Mouse (Mus musculus) liver, embryonic 12.5 days (tissue): ENCODE measurements around the gene Iapp. TPM values are rescaled to one million over a fixed set of nuclear protein-coding genes. Genes with fewer than 3 reads are reported as not detected.
"Not testable (repeated sequence)": the region's sequence is repeated elsewhere in the genome, so short reads cannot be mapped to it uniquely, and the experiment has no call there.

ENCODE experiments used
- ATAC-seq: fragments of 200-750 bp; cut with Nextera tagmentation; 2 replicates; pipeline ENCODE4 v1.8.0; 2017; ENCODE audit warnings: moderate number of reproducible peaks, mild to moderate bottlenecking, moderate library complexity
- H3K27ac ChIP-seq: fragments of 300-500 bp; sonication (generic); 2 replicates; pipeline ENCODE4 v1.5.1; 2016; ENCODE audit warnings: mild to moderate bottlenecking
- H3K27me3 ChIP-seq: fragments of 300-500 bp; sonication (generic); replicated peaks from 2 replicates; pipeline ENCODE4 v1.6.1; 2016; ENCODE audit warnings: mild to moderate bottlenecking, moderate library complexity
- H3K36me3 ChIP-seq: fragments of 300-500 bp; sonication (generic); 2 replicates; pipeline ENCODE4 v1.6.1; 2016; ENCODE audit warnings: mild to moderate bottlenecking, moderate library complexity
- H3K4me1 ChIP-seq: fragments of 300-500 bp; sonication (generic); 2 replicates; pipeline ENCODE4 v1.6.1; 2016
- H3K4me2 ChIP-seq: fragments of 300-500 bp; sonication (generic); 2 replicates; pipeline ENCODE4 v1.6.1; 2016; ENCODE audit warnings: mild to moderate bottlenecking, moderate library complexity
- H3K4me3 ChIP-seq: fragments of 300-500 bp; sonication (generic); 2 replicates; pipeline ENCODE4 v1.5.1; 2016; ENCODE audit warnings: mild to moderate bottlenecking, moderate library complexity
- H3K9ac ChIP-seq: fragments of 300-500 bp; sonication (generic); 2 replicates; pipeline ENCODE4 v1.6.1; 2016; ENCODE audit warnings: mild to moderate bottlenecking, moderate library complexity
- H3K9me3 ChIP-seq: fragments of 300-500 bp; sonication (generic); replicated peaks from 2 replicates; pipeline ENCODE4 v1.6.1; 2016; ENCODE audit warnings: mild to moderate bottlenecking, moderate library complexity
- WGBS: fragments of 180-500 bp; shearing (Covaris S2); methylation state at CpG from one replicate; pipeline ENCODE4 v1.1.7; 2016; ENCODE audit not compliant: insufficient replicate concordance; 5-methylcytosine and 5-hydroxymethylcytosine counted together
- polyA plus RNA-seq: library from polyadenylated mRNA; unstranded; fragments of >200 nt; fragmentation: Nextera tagmentation; extraction: Ambion mirVana; gene quantifications from 2 replicates; pipeline ENCODE4 v1.2.1, GENCODE M21; 2016

Iapp gene
- not detected in 2 replicates for polyA plus RNA-seq

GRCm38 (mm10) chr6:142298098-142298497, at the start of gene Iapp:
Gene Iapp, plus strand, starts transcription at chr6:142298423.
- Histone ChIP-seq H3K9me3 (no peaks in the 10 kb centered on the region), H3K27ac (no peak within 1 kb of the TSS), H3K9ac (no peak within 1 kb of the TSS), H3K4me1 (no peaks in the 10 kb centered on the region), H3K27me3 (no peaks in the 10 kb centered on the region), H3K36me3 (no peaks in the 10 kb centered on the region), H3K4me2 (no peak within 1 kb of the TSS), H3K4me3 (no peak within 1 kb of the TSS)
- no peak for ATAC-seq
- WGBS, result 56% methylated on average over 4 of the region's 4 CpGs

GRCm38 (mm10) chr6:142250738-142251307, 47.4 kb upstream of the Iapp start:
- not testable (repeated sequence) for H3K4me2 ChIP-seq, ATAC-seq, H3K27ac ChIP-seq, H3K36me3 ChIP-seq, H3K9me3 ChIP-seq, H3K4me1 ChIP-seq, H3K9ac ChIP-seq, H3K4me3 ChIP-seq, H3K27me3 ChIP-seq
- WGBS, result 59% methylated on average over 1 of the region's 1 CpGs

GRCm38 (mm10) chr6:142275721-142276442, 22.3 kb upstream of the Iapp start:
- H3K4me3 ChIP-seq, result no peak overlapping the region
- 35% methylated on average over 4 of the region's 4 CpGs for WGBS
- H3K9ac ChIP-seq, result no peak overlapping the region
- H3K4me2 ChIP-seq, result no peak overlapping the region
- H3K9me3 ChIP-seq, result no peaks in the 10 kb centered on the region
- ATAC-seq, result no peak
- no peaks in the 10 kb centered on the region for H3K27me3 ChIP-seq
- H3K27ac ChIP-seq, result no peak overlapping the region
- H3K36me3 ChIP-seq, result no peaks in the 10 kb centered on the region
- no peaks in the 10 kb centered on the region for H3K4me1 ChIP-seq

GRCm38 (mm10) chr6:142289413-142290118, 8.7 kb upstream of the Iapp start:
- no peak for ATAC-seq
- 67% methylated on average over 12 of the region's 12 CpGs for WGBS
- Histone ChIP-seq H3K4me2 (no peak overlapping the region), H3K9me3 (no peaks in the 10 kb centered on the region), H3K4me1 (no peaks in the 10 kb centered on the region), H3K27ac (no peak overlapping the region), H3K27me3 (no peaks in the 10 kb centered on the region), H3K9ac (no peak overlapping the region), H3K36me3 (no peaks in the 10 kb centered on the region), H3K4me3 (no peak overlapping the region)

GRCm38 (mm10) chr6:142305076-142305475, 6.9 kb downstream of the Iapp start:
- no peak overlapping the region for H3K4me2 ChIP-seq
- no peaks in the 10 kb centered on the region for H3K36me3 ChIP-seq
- no peaks in the 10 kb centered on the region for H3K27me3 ChIP-seq
- H3K4me1 ChIP-seq, result no peaks in the 10 kb centered on the region
- H3K4me3 ChIP-seq, result no peak overlapping the region
- H3K27ac ChIP-seq, result no peak overlapping the region
- H3K9me3 ChIP-seq, result peaks cover 10% of the 10 kb centered on the region
- ATAC-seq, result no peak
- H3K9ac ChIP-seq, result no peak overlapping the region

GRCm38 (mm10) chr6:142314285-142314684, 16.1 kb downstream of the Iapp start:
- Histone ChIP-seq H3K36me3 (no peaks in the 10 kb centered on the region), H3K4me1 (no peaks in the 10 kb centered on the region), H3K9me3 (peaks cover 4% of the 10 kb centered on the region), H3K9ac (no peak overlapping the region), H3K27me3 (no peaks in the 10 kb centered on the region), H3K4me3 (no peak overlapping the region), H3K27ac (no peak overlapping the region), H3K4me2 (no peak overlapping the region)
- WGBS, result 60% methylated on average over 5 of the region's 5 CpGs
- ATAC-seq, result no peak

- no peak overlapping the region for H3K27ac ChIP-seq
- no peak for ATAC-seq
- H3K27me3 ChIP-seq, result no peaks in the 10 kb centered on the region
- H3K4me3 ChIP-seq, result no peak overlapping the region
- no peaks in the 10 kb centered on the region for H3K9me3 ChIP-seq
- H3K4me2 ChIP-seq, result no peak overlapping the region
- H3K9ac ChIP-seq, result no peak overlapping the region
- no peaks in the 10 kb centered on the region for H3K36me3 ChIP-seq
- H3K4me1 ChIP-seq, result no peaks in the 10 kb centered on the region
Observed at GRCm38 (mm10) chr6:142317106-142317505, 18.9 kb downstream of the Iapp start.

- 34% methylated on average over 4 of the region's 4 CpGs for WGBS
- no peaks in the 10 kb centered on the region for H3K4me1 ChIP-seq
- no peak within 1 kb of the TSS for H3K4me2 ChIP-seq
- no peak within 1 kb of the TSS for H3K4me3 ChIP-seq
- no peak for ATAC-seq
- H3K9me3 ChIP-seq, result no peaks in the 10 kb centered on the region
- H3K27me3 ChIP-seq, result no peaks in the 10 kb centered on the region
- H3K9ac ChIP-seq, result no peak within 1 kb of the TSS
- no peak within 1 kb of the TSS for H3K27ac ChIP-seq
- H3K36me3 ChIP-seq, result no peaks in the 10 kb centered on the region
Observed at GRCm38 (mm10) chr6:142322881-142323280, 24.7 kb downstream of the Iapp start, which contains the start of gene Slco1a5. Gene Slco1a5, minus strand, starts transcription at chr6:142322981.

- Histone ChIP-seq H3K27me3 (no peaks in the 10 kb centered on the region), H3K36me3 (no peaks in the 10 kb centered on the region), H3K9me3 (no peaks in the 10 kb centered on the region), H3K9ac (no peak overlapping the region), H3K4me3 (no peak overlapping the region), H3K4me2 (no peak overlapping the region), H3K4me1 (no peaks in the 10 kb centered on the region), H3K27ac (no peak overlapping the region)
- no peak for ATAC-seq
- whole genome bisulfite sequencing, result 49% methylated on average over 3 of the region's 3 CpGs
Observed at GRCm38 (mm10) chr6:142326598-142326997, 28.4 kb downstream of the Iapp start.

GRCm38 (mm10) chr6:142329201-142329600, 31.0 kb downstream of the Iapp start:
- Histone ChIP-seq H3K27me3 (no peaks in the 10 kb centered on the region), H3K4me3 (no peak overlapping the region), H3K9ac (no peak overlapping the region), H3K27ac (no peak overlapping the region), H3K4me2 (no peak overlapping the region), H3K4me1 (no peaks in the 10 kb centered on the region), H3K36me3 (no peaks in the 10 kb centered on the region), H3K9me3 (no peaks in the 10 kb centered on the region)
- ATAC-seq, result no peak
- WGBS, result 16% methylated on average over 1 of the region's 1 CpGs

GRCm38 (mm10) chr6:142338961-142339360, 40.7 kb downstream of the Iapp start:
- ATAC-seq, result no peak
- Histone ChIP-seq H3K9me3 (no peaks in the 10 kb centered on the region), H3K27ac (no peak overlapping the region), H3K36me3 (no peaks in the 10 kb centered on the region), H3K4me3 (no peak overlapping the region), H3K27me3 (0 out of 2 replicates have a peak, but pooled peaks cover 3% of the 10 kb centered on the region), H3K4me2 (no peak overlapping the region), H3K9ac (no peak overlapping the region), H3K4me1 (no peaks in the 10 kb centered on the region)
- WGBS, result 47% methylated on average over 2 of the region's 2 CpGs

- H3K27ac ChIP-seq, result no peak overlapping the region
- H3K4me3 ChIP-seq, result no peak overlapping the region
- H3K36me3 ChIP-seq, result no peaks in the 10 kb centered on the region
- WGBS, result 23% methylated on average over 2 of the region's 2 CpGs
- H3K9me3 ChIP-seq, result no peaks in the 10 kb centered on the region
- no peaks in the 10 kb centered on the region for H3K4me1 ChIP-seq
- no peak overlapping the region for H3K4me2 ChIP-seq
- H3K27me3 ChIP-seq, result 0 out of 2 replicates have a peak, but pooled peaks cover 3% of the 10 kb centered on the region
- no peak overlapping the region for H3K9ac ChIP-seq
- ATAC-seq, result no peak
Observed at GRCm38 (mm10) chr6:142339576-142339975, 41.4 kb downstream of the Iapp start.
